Mouse (Mus musculus) heart, adult 2 months (tissue): Measurements from ENCODE around the gene Dab1.

Experiments used
- CTCF ChIP-seq: fragments of 200-600 bp; IDR thresholded peaks from 2 replicates; pipeline ENCODE4 v1.8.1; 2022; ENCODE audit warnings: antibody characterized with exemption, mild to moderate bottlenecking, moderate library complexity
- POLR2A ChIP-seq: fragments of 200-500 bp; IDR thresholded peaks from 2 replicates; pipeline ENCODE4 v1.6.1; 2011; ENCODE audit warnings: mild to moderate bottlenecking, low read depth, low read length, control low read depth; ENCODE audit not compliant: insufficient read depth

- TF ChIP-seq POLR2A (no peak), CTCF (no peak)
Observed at GRCm38 (mm10) chr4:103912071-103912470, 292.9 kb downstream of the Dab1 start.
